Mouse (Mus musculus): Measurements from ENCODE around the gene Rhd. TPM values are rescaled to one million over a fixed set of nuclear protein-coding genes. Genes with fewer than 3 reads are reported as not detected.

The Rhd gene
- polyA plus RNA-seq, 2 experiments from 2014 or later: 0.75 TPM; not detected in 1

DNA sequence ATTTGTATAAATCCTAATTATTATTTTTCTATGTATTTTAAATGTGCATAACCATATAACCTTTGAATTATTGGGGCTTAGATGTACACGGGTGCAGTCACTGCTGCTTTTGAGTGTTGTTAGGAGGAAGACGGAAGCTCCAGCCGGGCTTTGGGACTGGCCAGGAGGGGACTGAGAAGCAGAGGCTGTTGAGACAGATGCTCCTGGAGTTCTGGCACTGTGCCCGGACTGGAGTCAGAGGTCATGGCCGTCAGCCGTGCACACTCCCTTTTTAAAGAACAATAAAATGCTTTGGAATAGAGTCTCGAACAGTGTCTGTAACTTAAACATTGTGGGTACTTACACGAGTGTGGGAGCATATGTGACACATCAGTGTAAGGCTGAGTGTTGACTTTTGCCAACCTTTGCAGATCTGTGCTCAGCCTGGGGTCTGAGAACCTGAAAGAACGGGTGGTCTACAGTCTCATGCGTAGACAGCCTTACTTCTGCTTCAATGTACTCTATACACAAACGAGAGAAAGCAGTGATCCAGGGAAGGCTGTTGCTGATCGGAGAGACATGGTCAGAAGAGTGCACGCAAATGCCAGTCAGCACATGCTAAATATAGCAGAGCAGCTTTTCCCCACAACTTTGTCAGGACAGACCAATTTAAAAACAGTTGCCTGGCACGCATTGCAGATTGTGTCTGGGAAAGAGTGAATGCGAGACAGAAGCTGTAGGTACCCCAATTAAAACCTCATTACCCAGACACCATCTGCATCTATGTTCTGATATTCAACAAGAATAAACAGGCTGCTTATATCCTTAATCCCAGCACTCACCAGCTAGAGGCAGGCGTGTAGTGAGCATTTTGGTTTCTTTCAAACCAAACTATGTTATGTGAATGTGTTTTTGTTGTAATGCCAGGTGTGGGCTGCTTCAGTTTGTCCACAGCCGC, 73.2 kb downstream of the Rhd start:
- no peak for ATAC-seq

DNA sequence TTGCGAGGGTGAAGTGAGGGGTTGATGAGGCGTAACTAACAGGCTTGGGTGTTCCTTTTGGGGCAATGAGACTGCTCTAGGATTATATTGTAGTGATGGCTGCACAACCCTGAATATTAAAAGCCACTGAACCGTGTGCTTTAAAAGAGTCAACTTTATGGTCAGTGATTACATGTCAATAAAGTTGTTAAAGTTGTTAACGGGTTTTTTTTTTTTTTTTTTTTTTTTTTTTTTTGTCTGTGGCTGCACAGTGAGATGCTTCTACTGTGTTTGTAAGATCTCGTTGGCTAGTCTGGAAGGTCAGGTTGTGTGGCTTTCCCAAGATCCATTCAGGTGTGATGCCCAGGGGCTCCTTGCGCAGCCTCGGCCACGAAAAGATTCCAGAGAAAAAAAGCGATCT, 75.6 kb downstream of the Rhd start:
- no peak for ATAC-seq

DNA sequence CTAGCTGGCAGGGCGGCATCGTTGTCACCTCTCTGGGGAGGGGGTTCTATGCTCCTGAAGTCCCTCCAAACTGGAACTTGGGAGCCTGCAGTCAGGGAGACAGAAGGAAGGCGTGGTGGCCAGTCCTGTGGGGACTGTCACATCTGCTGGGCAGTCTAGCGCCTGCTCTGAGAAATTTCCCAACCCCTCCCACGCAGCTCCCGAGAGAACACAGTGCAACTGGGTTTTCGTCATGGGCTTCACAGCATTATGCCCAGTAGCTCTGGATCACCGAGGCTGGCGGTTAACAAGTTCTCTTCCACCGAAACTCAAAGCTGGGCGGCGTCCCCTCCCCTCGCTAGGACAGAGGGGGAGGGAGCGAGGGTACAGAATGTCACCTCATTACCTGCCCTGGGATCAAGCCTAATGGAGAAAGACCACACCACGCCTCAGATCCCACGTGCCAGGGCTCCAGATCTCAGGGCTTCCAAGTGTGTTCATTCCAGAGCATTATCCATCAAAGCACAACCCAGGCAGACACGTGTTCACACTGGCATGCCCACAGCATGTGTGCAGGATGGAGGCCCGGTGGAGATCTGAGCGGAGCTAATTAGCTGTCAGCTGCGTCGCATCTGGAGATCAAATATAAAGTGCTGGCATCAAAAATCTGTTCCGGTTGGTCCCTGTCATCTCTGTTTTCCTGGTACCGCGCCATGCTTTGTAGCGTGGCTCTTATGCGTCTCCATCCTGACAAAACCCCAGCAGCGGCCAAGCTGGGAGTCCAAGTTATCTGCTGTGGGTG, 79.6 kb downstream of the Rhd start:
- ATAC-seq: no peak

Other genes with a start within 250 kb of the Rhd start
- 1 to 10 TPM; 1.0 to 1.4 TPM for gene Man1c1, start 160.2 kb upstream of the Rhd start, polyA plus RNA-seq (2017; shearing (Covaris generic))
- 10 to 100 TPM; 26.1 to 42.4 TPM for gene Ldlrap1, start 96.5 kb upstream of the Rhd start, polyA plus RNA-seq (2017; shearing (Covaris generic))
- gene Maco1, start 11.2 kb upstream of the Rhd start, polyA plus RNA-seq (2017; shearing (Covaris generic)): 1 to 10 TPM; 4.2 to 7.1 TPM
- 100 to 1,000 TPM; 529 to 546 TPM for gene Tmem50a, start 50.5 kb downstream of the Rhd start, polyA plus RNA-seq (2017; shearing (Covaris generic))
- gene Rsrp1, start 59.1 kb downstream of the Rhd start, polyA plus RNA-seq (2017; shearing (Covaris generic)): 100 to 1,000 TPM; 223 to 361 TPM
- 100 to 1,000 TPM; 215 to 219 TPM for gene Syf2, start 66.4 kb downstream of the Rhd start, polyA plus RNA-seq (2017; shearing (Covaris generic))

Data from CD4-positive, CD25-positive, alpha-beta regulatory T cell, adult 4 months (primary cell).